Mouse (Mus musculus): ENCODE data around the gene Cit.

DNA sequence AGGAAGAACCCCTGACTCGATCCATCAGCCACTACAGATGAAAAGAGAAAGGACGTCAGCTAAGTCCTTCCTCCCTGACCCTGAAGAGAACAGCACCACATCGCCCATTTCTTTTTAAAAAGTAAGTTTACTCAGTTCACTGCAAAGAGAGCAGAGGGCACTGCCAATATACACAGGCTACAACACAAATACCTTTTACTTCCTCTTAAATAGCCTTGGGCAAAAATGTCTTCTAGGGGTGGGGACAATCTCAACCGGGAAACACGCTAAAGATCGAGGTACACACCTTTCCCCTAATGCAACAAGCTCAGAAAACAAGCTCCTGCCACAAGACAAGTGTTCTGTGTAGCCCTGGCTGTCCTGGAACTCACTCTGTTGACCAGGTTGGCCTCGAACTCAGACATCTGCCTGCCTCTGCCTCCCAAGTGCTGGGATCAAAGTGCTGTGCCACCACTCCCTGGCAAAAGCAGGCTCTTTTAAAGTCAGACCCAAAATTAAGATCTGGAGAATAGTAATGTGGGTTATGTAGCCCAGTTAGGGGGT lies 177.7 kb downstream of the Cit start:
- TF ChIP-seq CTCF (IDR thresholded peaks at IDR 0.05) (no peak), EP300 (IDR thresholded peaks at IDR 0.05) (no peak)
